Mouse (Mus musculus): Measurements from ENCODE around the gene Add2.

GRCm38 (mm10) chr6:86123057-86123456 is 94.6 kb downstream of the Add2 start:
- no peak for TF ChIP-seq CTCF (IDR thresholded peaks at IDR 0.05; ENCODE audit: low read depth)
- TF ChIP-seq EP300 (IDR thresholded peaks at IDR 0.05; ENCODE audit: low read depth): no peak
